Mouse (Mus musculus) inflammation-experienced regulatory T-cells (primary cell): ENCODE measurements around the gene Ogfod3. TPM values are rescaled to one million over a fixed set of nuclear protein-coding genes. Genes with fewer than 3 reads are reported as not detected.

ENCODE experiments used
- polyA plus RNA-seq, 2 experiments: library from polyadenylated mRNA; unstranded; fragments of 100-300 nt; shearing (Covaris generic); gene quantifications; one replicate each; pipeline ENCODE4 v1.2.1; 2017

Gene Ogfod3
- 10 to 100 TPM in 1 of 2 experiments, 1 to 10 TPM in 1; 5.7 to 13.2 TPM for polyA plus RNA-seq

GRCm38 (mm10) chr11:121204161-121205006, at the start of gene Ogfod3, which contains the start of gene Hexdc:
Gene Ogfod3, minus strand, starts transcription at chr11:121204711.
Gene Hexdc, plus strand, starts transcription at chr11:121204433.

GRCm38 (mm10) chr11:121236564-121237344, 32.2 kb upstream of the Ogfod3 start, which contains the start of gene Narf:
Gene Narf, plus strand, starts transcription at chr11:121237253.

GRCm38 (mm10) chr11:121229018-121229439, 24.5 kb upstream of the Ogfod3 start, which contains the start of gene Cybc1:
Gene Cybc1, minus strand, starts transcription at chr11:121229322.

GRCm38 (mm10) chr11:121159971-121160370, 44.5 kb downstream of the Ogfod3 start, which contains the start of gene Uts2r:
Gene Uts2r, plus strand, starts transcription at chr11:121160271.

GRCm38 (mm10) chr11:121145865-121146264, 58.6 kb downstream of the Ogfod3 start, which contains the start of gene Tex19.1:
Gene Tex19.1, plus strand, starts transcription at chr11:121146143.

Other genes with a start within 250 kb of the Ogfod3 start
- gene Csnk1d, start 213.4 kb downstream of the Ogfod3 start, polyA plus RNA-seq: 100 to 1,000 TPM; 149 TPM
- gene Cd7, start 165.3 kb downstream of the Ogfod3 start, polyA plus RNA-seq: 10 to 100 TPM; 74.6 to 85.2 TPM
- gene Sectm1b, start 141.1 kb downstream of the Ogfod3 start, polyA plus RNA-seq: not detected
- not detected for gene Sectm1a, start 123.5 kb downstream of the Ogfod3 start, polyA plus RNA-seq
- gene Tex19.2, start 86.0 kb downstream of the Ogfod3 start, polyA plus RNA-seq: 1 to 10 TPM in 1 of 2 experiments, not detected in 1; 1.9 TPM
- gene Tex19.1, start 58.6 kb downstream of the Ogfod3 start, polyA plus RNA-seq: not detected
- under 1 TPM in 1 of 2 experiments, not detected in 1; 0.98 TPM for gene Uts2r, start 44.4 kb downstream of the Ogfod3 start, polyA plus RNA-seq
- gene Hexdc, start 278 bp downstream of the Ogfod3 start, polyA plus RNA-seq: 1 to 10 TPM; 2.6 to 3.7 TPM
- gene Cybc1, start 24.6 kb upstream of the Ogfod3 start, polyA plus RNA-seq: 100 to 1,000 TPM; 108 to 143 TPM
- gene Narf, start 32.5 kb upstream of the Ogfod3 start, polyA plus RNA-seq: 10 to 100 TPM; 21.9 to 31.5 TPM
- 10 to 100 TPM; 17.4 to 20.9 TPM for gene Foxk2, start 55.3 kb upstream of the Ogfod3 start, polyA plus RNA-seq
- gene Wdr45b, start 149.7 kb upstream of the Ogfod3 start, polyA plus RNA-seq: 10 to 100 TPM; 37.7 to 43.6 TPM
- gene Rab40b, start 183.5 kb upstream of the Ogfod3 start, polyA plus RNA-seq: 1 to 10 TPM in 1 of 2 experiments, under 1 TPM in 1; 0.22 to 1.5 TPM
- gene Fn3krp, start 216.7 kb upstream of the Ogfod3 start, polyA plus RNA-seq: under 1 TPM; 0.29 to 0.92 TPM
- under 1 TPM in 1 of 2 experiments, not detected in 1; 0.45 TPM for gene Fn3k, start 230.2 kb upstream of the Ogfod3 start, polyA plus RNA-seq
- 10 to 100 TPM; 42.8 to 48.2 TPM for gene Tbcd, start 247.2 kb upstream of the Ogfod3 start, polyA plus RNA-seq